Mouse (Mus musculus): ENCODE measurements at regions not wholly inside any gene's neighbourhood (a gene's known extent, or its start where the extent isn't known, plus 50 kb on each side); places are given as distances from the start of the nearest gene placed in this dataset.

- H3K4me1 ChIP-seq (replicated peaks; ENCODE audit: low read depth, low read length): no peaks in the 10 kb centered on the region
- no peaks in the 10 kb centered on the region for H3K36me3 ChIP-seq (ENCODE audit: insufficient read depth, low read length)
- no peaks in the 10 kb centered on the region for H3K9me3 ChIP-seq (ENCODE audit: low read length)
- TF ChIP-seq NANOG (IDR thresholded peaks at IDR 0.05; ENCODE audit: borderline replicate concordance, low read length): no peak
- TF ChIP-seq CTCF (conservative IDR thresholded peaks at IDR 0.05; ENCODE audit: low read length): no peak
- no peak for TF ChIP-seq POU5F1 (IDR thresholded peaks at IDR 0.05; ENCODE audit: borderline replicate concordance, low read length)
- no peaks in the 10 kb centered on the region for H3K27me3 ChIP-seq (ENCODE audit: insufficient read depth, low read length)
- H3K4me3 ChIP-seq (replicated peaks; ENCODE audit: low read length): no peak overlapping the region
These were observed 141.8 kb upstream of the Smlr1 start for GRCm38 (mm10) chr10:25677889-25678288.

GRCm38 (mm10) chr10:25675368-25675767 is 139.3 kb upstream of the Smlr1 start:
- no peak for TF ChIP-seq CTCF (conservative IDR thresholded peaks at IDR 0.05; ENCODE audit: low read length)
- TF ChIP-seq NANOG (IDR thresholded peaks at IDR 0.05; ENCODE audit: borderline replicate concordance, low read length): no peak
- no peak for TF ChIP-seq POU5F1 (IDR thresholded peaks at IDR 0.05; ENCODE audit: borderline replicate concordance, low read length)
- Histone ChIP-seq H3K4me3 (replicated peaks; ENCODE audit: low read length) (no peak overlapping the region), H3K9me3 (ENCODE audit: low read length) (no peaks in the 10 kb centered on the region), H3K4me1 (replicated peaks; ENCODE audit: low read depth, low read length) (no peaks in the 10 kb centered on the region), H3K27me3 (ENCODE audit: insufficient read depth, low read length) (no peaks in the 10 kb centered on the region), H3K36me3 (ENCODE audit: insufficient read depth, low read length) (no peaks in the 10 kb centered on the region)

GRCm38 (mm10) chr10:25670061-25670460 is 134.0 kb upstream of the Smlr1 start:
- TF ChIP-seq POU5F1 (IDR thresholded peaks at IDR 0.05; ENCODE audit: borderline replicate concordance, low read length) (no peak), NANOG (IDR thresholded peaks at IDR 0.05; ENCODE audit: borderline replicate concordance, low read length) (no peak), CTCF (conservative IDR thresholded peaks at IDR 0.05; ENCODE audit: low read length) (no peak)
- Histone ChIP-seq H3K4me1 (replicated peaks; ENCODE audit: low read depth, low read length) (peaks cover 3% of the 10 kb centered on the region; the same call in 1 of the 2 replicates), H3K4me3 (replicated peaks; ENCODE audit: low read length) (peak overlapping the region; percentile 46; the same call in 1 of the 2 replicates), H3K9me3 (ENCODE audit: low read length) (no peaks in the 10 kb centered on the region), H3K27me3 (ENCODE audit: insufficient read depth, low read length) (no peaks in the 10 kb centered on the region), H3K36me3 (ENCODE audit: insufficient read depth, low read length) (no peaks in the 10 kb centered on the region)

GRCm38 (mm10) chr10:25652742-25653563 is 116.9 kb upstream of the Smlr1 start:
- H3K27me3 ChIP-seq (ENCODE audit: insufficient read depth, low read length): no peaks in the 10 kb centered on the region
- H3K4me3 ChIP-seq (replicated peaks; ENCODE audit: low read length): no peak overlapping the region
- TF ChIP-seq CTCF (conservative IDR thresholded peaks at IDR 0.05; ENCODE audit: low read length): no peak
- TF ChIP-seq POU5F1 (IDR thresholded peaks at IDR 0.05; ENCODE audit: borderline replicate concordance, low read length): no peak
- no peak for TF ChIP-seq NANOG (IDR thresholded peaks at IDR 0.05; ENCODE audit: borderline replicate concordance, low read length)
- no peaks in the 10 kb centered on the region for H3K36me3 ChIP-seq (ENCODE audit: insufficient read depth, low read length)
- H3K9me3 ChIP-seq (ENCODE audit: low read length): no peaks in the 10 kb centered on the region
- peaks cover 6% of the 10 kb centered on the region; the same call in 1 of the 2 replicates for H3K4me1 ChIP-seq (replicated peaks; ENCODE audit: low read depth, low read length)

GRCm38 (mm10) chr10:25647740-25648139 is 111.7 kb upstream of the Smlr1 start:
- Histone ChIP-seq H3K36me3 (ENCODE audit: insufficient read depth, low read length) (no peaks in the 10 kb centered on the region), H3K27me3 (ENCODE audit: insufficient read depth, low read length) (no peaks in the 10 kb centered on the region), H3K9me3 (ENCODE audit: low read length) (no peaks in the 10 kb centered on the region), H3K4me3 (replicated peaks; ENCODE audit: low read length) (no peak overlapping the region), H3K4me1 (replicated peaks; ENCODE audit: low read depth, low read length) (peaks cover 6% of the 10 kb centered on the region; the same call in 1 of the 2 replicates)
- peak; percentile 48 for TF ChIP-seq CTCF (conservative IDR thresholded peaks at IDR 0.05; ENCODE audit: low read length)
- TF ChIP-seq NANOG (IDR thresholded peaks at IDR 0.05; ENCODE audit: borderline replicate concordance, low read length): no peak
- TF ChIP-seq POU5F1 (IDR thresholded peaks at IDR 0.05; ENCODE audit: borderline replicate concordance, low read length): no peak

GRCm38 (mm10) chr10:25643518-25643993 is 107.5 kb upstream of the Smlr1 start:
- Histone ChIP-seq H3K4me1 (replicated peaks; ENCODE audit: low read depth, low read length) (no peaks in the 10 kb centered on the region), H3K9me3 (ENCODE audit: low read length) (no peaks in the 10 kb centered on the region), H3K4me3 (replicated peaks; ENCODE audit: low read length) (no peak overlapping the region), H3K27me3 (ENCODE audit: insufficient read depth, low read length) (no peaks in the 10 kb centered on the region), H3K36me3 (ENCODE audit: insufficient read depth, low read length) (no peaks in the 10 kb centered on the region)
- no peak for TF ChIP-seq POU5F1 (IDR thresholded peaks at IDR 0.05; ENCODE audit: borderline replicate concordance, low read length)
- TF ChIP-seq NANOG (IDR thresholded peaks at IDR 0.05; ENCODE audit: borderline replicate concordance, low read length): no peak
- TF ChIP-seq CTCF (conservative IDR thresholded peaks at IDR 0.05; ENCODE audit: low read length): no peak

- H3K36me3 ChIP-seq (ENCODE audit: insufficient read depth, low read length): no peaks in the 10 kb centered on the region
These were observed 106.1 kb upstream of the Smlr1 start for GRCm38 (mm10) chr10:25642079-25642696.

GRCm38 (mm10) chr10:25633058-25633614 is 97.1 kb upstream of the Smlr1 start:
- H3K4me3 ChIP-seq (replicated peaks; ENCODE audit: low read length): no peak overlapping the region
- H3K36me3 ChIP-seq (ENCODE audit: insufficient read depth, low read length): no peaks in the 10 kb centered on the region
- no peaks in the 10 kb centered on the region for H3K27me3 ChIP-seq (ENCODE audit: insufficient read depth, low read length)
- no peaks in the 10 kb centered on the region for H3K9me3 ChIP-seq (ENCODE audit: low read length)
- no peak for TF ChIP-seq CTCF (conservative IDR thresholded peaks at IDR 0.05; ENCODE audit: low read length)
- TF ChIP-seq NANOG (IDR thresholded peaks at IDR 0.05; ENCODE audit: borderline replicate concordance, low read length): no peak
- no peak for TF ChIP-seq POU5F1 (IDR thresholded peaks at IDR 0.05; ENCODE audit: borderline replicate concordance, low read length)
- peaks cover 39% of the 10 kb centered on the region for H3K4me1 ChIP-seq (replicated peaks; ENCODE audit: low read depth, low read length)

More at GRCm38 (mm10) chr10:25642079-25642696, 106.1 kb upstream of the Smlr1 start:
- Histone ChIP-seq H3K9me3 (ENCODE audit: low read length) (no peaks in the 10 kb centered on the region), H3K4me1 (replicated peaks; ENCODE audit: low read depth, low read length) (no peaks in the 10 kb centered on the region), H3K4me3 (replicated peaks; ENCODE audit: low read length) (no peak overlapping the region), H3K27me3 (ENCODE audit: insufficient read depth, low read length) (no peaks in the 10 kb centered on the region)
- TF ChIP-seq POU5F1 (IDR thresholded peaks at IDR 0.05; ENCODE audit: borderline replicate concordance, low read length) (no peak), NANOG (IDR thresholded peaks at IDR 0.05; ENCODE audit: borderline replicate concordance, low read length) (no peak), CTCF (conservative IDR thresholded peaks at IDR 0.05; ENCODE audit: low read length) (no peak)

All from E14TG2a.4 (cell line).